Comparison of ENCODE assay signal across 23 mouse cellular contexts in genomic region chr16:4037690-4038089, GRCm38 (mm10). TPM values are rescaled to one million over a fixed set of nuclear protein-coding genes. Genes with fewer than 3 reads are reported as not detected.
"Had no signal": no experiment of that assay in that cellular context is flagged by ENCODE, and none has a peak within 500 bp of the region (broad histone marks: within the 10 kb centered on the region; RNA-seq: fewer than 3 reads in every experiment).

No protein-coding gene starts in this region.

- H3K4me3 ChIP-seq: layer of hippocampus, adult 2 months; limb, embryonic 10.5 days; limb, embryonic 13.5 days; liver, embryonic 12.5 days; liver, embryonic 15.5 days; lung, embryonic 15.5 days; megakaryocyte, embryonic 14.5 days; midbrain, embryonic 10.5 days; midbrain, embryonic 15.5 days; neural tube, embryonic 12.5 days; neural tube, embryonic 15.5 days had no signal

- H3K9me3 ChIP-seq: limb, embryonic 10.5 days; limb, embryonic 13.5 days; liver, embryonic 12.5 days; liver, embryonic 15.5 days; lung, embryonic 15.5 days; megakaryocyte, embryonic 14.5 days; midbrain, embryonic 10.5 days; midbrain, embryonic 15.5 days; neural tube, embryonic 12.5 days; neural tube, embryonic 15.5 days had no signal

- H3K27me3 ChIP-seq: limb, embryonic 13.5 days; liver, embryonic 12.5 days; liver, embryonic 15.5 days; lung, embryonic 15.5 days; megakaryocyte, embryonic 14.5 days; midbrain, embryonic 15.5 days; neural tube, embryonic 12.5 days; neural tube, embryonic 15.5 days had no signal

- H3K4me2 ChIP-seq: limb, embryonic 13.5 days; liver, embryonic 12.5 days; liver, embryonic 15.5 days; lung, embryonic 15.5 days; midbrain, embryonic 15.5 days; neural tube, embryonic 12.5 days; neural tube, embryonic 15.5 days had no signal

- H3K9ac ChIP-seq: limb, embryonic 13.5 days; liver, embryonic 12.5 days; liver, embryonic 15.5 days; lung, embryonic 15.5 days; midbrain, embryonic 15.5 days; neural tube, embryonic 12.5 days; neural tube, embryonic 15.5 days had no signal

- H3K4me1 ChIP-seq: limb, embryonic 10.5 days; limb, embryonic 13.5 days; lung, embryonic 15.5 days; midbrain, embryonic 15.5 days; neural tube, embryonic 12.5 days; neural tube, embryonic 15.5 days had no signal

- H3K27ac ChIP-seq: layer of hippocampus, adult 2 months; limb, embryonic 10.5 days; limb, embryonic 13.5 days; liver, embryonic 12.5 days; liver, embryonic 15.5 days; lung, embryonic 15.5 days; midbrain, embryonic 10.5 days; midbrain, embryonic 15.5 days; neural tube, embryonic 12.5 days; neural tube, embryonic 15.5 days had no signal

- DNase-seq: layer of hippocampus, adult 9-11 months; liver; lung, adult 18-20 months; lung, postnatal 10 days; lung, postnatal 36 days; right cerebral cortex, adult 18-20 months; right cerebral cortex, postnatal 14 days; right cerebral cortex, postnatal 4 days; spleen, adult 18-20 months; thymus, adult 18-20 months; thymus, postnatal 36 days had no signal

- ATAC-seq: liver, embryonic 12.5 days; midbrain, embryonic 15.5 days had no signal

RNA-seq across cellular contexts. Expression of gene Dnase1, which starts 0.9 kb away (rescaled TPM):
- polyA plus RNA-seq: urinary bladder, adult 2 months had no signal
